Mouse (Mus musculus) MEL (cell line): Measurements from ENCODE around the gene AC170998.1. TPM values are rescaled to one million over a fixed set of nuclear protein-coding genes. Genes with fewer than 3 reads are reported as not detected.
A peak's percentile ranks its signal among the peaks of the same experiment; 100 is the strongest.

Experiments used
- DNase-seq: peaks from one replicate; pipeline ENCODE4 v3.0.0; 2011; ENCODE audit warnings: low read depth, low spot score
- H3K27ac ChIP-seq: 2 replicates; pipeline ENCODE4 v1.5.1; 2012; ENCODE audit warnings: low read depth, mild to moderate bottlenecking, control low read depth, low read length, moderate library complexity; ENCODE audit not compliant: control insufficient read depth
- H3K27me3 ChIP-seq, 2 experiments: fragments of 150-350 bp in 1 of 2; sonication (generic) in 1 of 2; 2 replicates each; pipeline ENCODE4 v1.6.1; 2012; ENCODE audit warnings: low read length in 2 of 2, mild to moderate bottlenecking in 2 of 2, improper control_type of control experiment in 1 of 2, moderate library complexity in 1 of 2; ENCODE audit not compliant: insufficient read depth in 2 of 2, control insufficient read depth in 1 of 2
- H3K36me3 ChIP-seq, 2 experiments: 2 replicates each; pipeline ENCODE4 v1.6.1; 2012 to 2014; ENCODE audit warnings: low read length in 2 of 2, improper control_type of control experiment in 1 of 2, inconsistent platforms in 1 of 2, mild to moderate bottlenecking in 1 of 2; ENCODE audit not compliant: insufficient read depth in 2 of 2, control insufficient read depth in 1 of 2
- H3K4me1 ChIP-seq, 2 experiments: fragments of 150-350 bp in 1 of 2; sonication (generic) in 1 of 2; 2 replicates each; pipeline ENCODE4 v1.6.1; 2012; ENCODE audit warnings: low read length in 2 of 2, improper control_type of control experiment in 1 of 2, mild to moderate bottlenecking in 1 of 2; ENCODE audit not compliant: insufficient read depth in 2 of 2, control insufficient read depth in 1 of 2
- H3K4me3 ChIP-seq, 2 experiments: fragments of 150-350 bp in 1 of 2; sonication (generic) in 1 of 2; 2 replicates each; pipeline ENCODE4 v1.5.1; 2012; ENCODE audit warnings: low read depth in 2 of 2, low read length in 2 of 2, mild to moderate bottlenecking in 2 of 2, moderate library complexity in 2 of 2, control low read depth in 1 of 2, improper control_type of control experiment in 1 of 2; ENCODE audit not compliant: control insufficient read depth in 1 of 2, insufficient read depth in 1 of 2
- H3K79me2 ChIP-seq: 2 replicates; pipeline ENCODE4 v1.6.1; 2012; ENCODE audit warnings: mild to moderate bottlenecking, low read length, moderate library complexity; ENCODE audit not compliant: control insufficient read depth, poor library complexity, insufficient read depth
- H3K9ac ChIP-seq: 2 replicates; pipeline ENCODE4 v1.6.1; 2012; ENCODE audit warnings: low read depth, mild to moderate bottlenecking, control low read depth, low read length, moderate library complexity; ENCODE audit not compliant: control insufficient read depth, poor library complexity, severe bottlenecking
- H3K9me3 ChIP-seq: fragments of 150-350 bp; sonication (generic); replicated peaks from 2 replicates; pipeline ENCODE4 v1.6.1; 2012; ENCODE audit warnings: mild to moderate bottlenecking, low read length, improper control_type of control experiment, moderate library complexity; ENCODE audit not compliant: insufficient read depth
- CHD1 ChIP-seq: IDR thresholded peaks from 2 replicates; pipeline ENCODE4 v1.6.1; 2012; ENCODE audit warnings: low read depth, mild to moderate bottlenecking, inconsistent platforms, low read length, improper control_type of control experiment
- CHD2 ChIP-seq: IDR thresholded peaks from 2 replicates; pipeline ENCODE4 v1.6.1; 2011; ENCODE audit warnings: low read length, improper control_type of control experiment
- CTCF ChIP-seq, 3 experiments: IDR thresholded peaks in 2 of 3; conservative IDR thresholded peaks in 1 of 3; 2 replicates each; pipeline ENCODE4 v1.5.1; 2011 to 2012; ENCODE audit warnings: low read length in 3 of 3, low read depth in 2 of 3, mild to moderate bottlenecking in 2 of 3, improper control_type of control experiment in 1 of 3, inconsistent platforms in 1 of 3, mixed read lengths in 1 of 3, moderate library complexity in 1 of 3; ENCODE audit not compliant: control insufficient read depth in 1 of 3, insufficient read depth in 1 of 3, poor library complexity in 1 of 3, severe bottlenecking in 1 of 3
- E2F4 ChIP-seq: IDR thresholded peaks from 2 replicates; pipeline ENCODE4 v1.6.1; 2011; ENCODE audit warnings: low read depth, low read length, improper control_type of control experiment, borderline replicate concordance
- EP300 ChIP-seq, 2 experiments: IDR thresholded peaks; 2 replicates each; pipeline ENCODE4 v1.6.1; 2011; ENCODE audit warnings: improper control_type of control experiment in 2 of 2, low read length in 2 of 2, low read depth in 1 of 2, mild to moderate bottlenecking in 1 of 2
- ETS1 ChIP-seq: IDR thresholded peaks from 2 replicates; pipeline ENCODE4 v1.6.1; 2012; ENCODE audit warnings: low read depth, mild to moderate bottlenecking, inconsistent platforms, low read length, improper control_type of control experiment, moderate library complexity
- GATA1 ChIP-seq: IDR thresholded peaks from 2 replicates; pipeline ENCODE4 v1.6.1; 2011; ENCODE audit warnings: low read depth, low read length, improper control_type of control experiment
- JUND ChIP-seq: IDR thresholded peaks from 2 replicates; pipeline ENCODE4 v1.6.1; 2011; ENCODE audit warnings: low read depth, mild to moderate bottlenecking, improper control_type of control experiment, low read length
- KAT2A ChIP-seq: conservative IDR thresholded peaks from 2 replicates; pipeline ENCODE4 v1.6.1; 2012; ENCODE audit warnings: low read depth, low read length, improper control_type of control experiment, inconsistent platforms
- MAFK ChIP-seq: IDR thresholded peaks from 2 replicates; pipeline ENCODE4 v1.6.1; 2011; ENCODE audit warnings: low read depth, mild to moderate bottlenecking, low read length, improper control_type of control experiment, borderline replicate concordance
- MAX ChIP-seq: IDR thresholded peaks from 2 replicates; pipeline ENCODE4 v1.6.1; 2011; ENCODE audit warnings: low read length, improper control_type of control experiment
- MAZ ChIP-seq: IDR thresholded peaks from 2 replicates; pipeline ENCODE4 v1.6.1; 2012; ENCODE audit warnings: low read depth, mild to moderate bottlenecking, inconsistent platforms, low read length, improper control_type of control experiment
- MEF2A ChIP-seq: IDR thresholded peaks from 2 replicates; pipeline ENCODE4 v1.6.1; 2014; ENCODE audit warnings: low read depth, mild to moderate bottlenecking, inconsistent platforms, low read length, improper control_type of control experiment; ENCODE audit not compliant: poor library complexity, insufficient replicate concordance, severe bottlenecking; ENCODE audit errors: extremely low read depth
- MYB ChIP-seq: IDR thresholded peaks from 2 replicates; pipeline ENCODE4 v1.6.1; 2011; ENCODE audit warnings: mild to moderate bottlenecking, low read depth, low read length, improper control_type of control experiment
- NELFE ChIP-seq: IDR thresholded peaks from 2 replicates; pipeline ENCODE4 v1.6.1; 2011; ENCODE audit warnings: low read depth, low read length, improper control_type of control experiment
- NRF1 ChIP-seq: IDR thresholded peaks from 2 replicates; pipeline ENCODE4 v1.6.1; 2014; ENCODE audit warnings: low read depth, mild to moderate bottlenecking, inconsistent platforms, low read length, improper control_type of control experiment, moderate library complexity; ENCODE audit not compliant: poor library complexity, insufficient read depth, severe bottlenecking
- POLR2A ChIP-seq, 2 experiments: IDR thresholded peaks; 2 replicates each; pipeline ENCODE4 v1.6.1; 2011 to 2012; ENCODE audit warnings: low read length in 2 of 2, mild to moderate bottlenecking in 2 of 2, control low read depth in 1 of 2, improper control_type of control experiment in 1 of 2, low read depth in 1 of 2, moderate library complexity in 1 of 2; ENCODE audit not compliant: control insufficient read depth in 1 of 2, insufficient read depth in 1 of 2, poor library complexity in 1 of 2
- POLR2AphosphoS2 ChIP-seq: IDR thresholded peaks from 2 replicates; pipeline ENCODE4 v1.6.1; 2011; ENCODE audit warnings: low read length, improper control_type of control experiment
- POLR2AphosphoS5 ChIP-seq: IDR thresholded peaks from 2 replicates; pipeline ENCODE4 v1.6.1; 2012; ENCODE audit warnings: low read depth, borderline replicate concordance, mild to moderate bottlenecking, inconsistent platforms, low read length, moderate library complexity, mixed read lengths
- RAD21 ChIP-seq: IDR thresholded peaks from 2 replicates; pipeline ENCODE4 v1.6.1; 2011; ENCODE audit warnings: mild to moderate bottlenecking, low read depth, low read length, improper control_type of control experiment
- SIN3A ChIP-seq: IDR thresholded peaks from 2 replicates; pipeline ENCODE4 v1.6.1; 2012; ENCODE audit warnings: low read length, improper control_type of control experiment, inconsistent platforms
- TAL1 ChIP-seq: IDR thresholded peaks from 2 replicates; pipeline ENCODE4 v1.6.1; 2012; ENCODE audit warnings: mild to moderate bottlenecking, inconsistent platforms, low read length, moderate library complexity, mixed read lengths
- TBP ChIP-seq: IDR thresholded peaks from 2 replicates; pipeline ENCODE4 v1.8.0; 2011; ENCODE audit warnings: low read depth, low read length, improper control_type of control experiment
- TCF12 ChIP-seq: IDR thresholded peaks from 2 replicates; pipeline ENCODE4 v1.6.1; 2014; ENCODE audit warnings: low read depth, mild to moderate bottlenecking, inconsistent platforms, low read length, improper control_type of control experiment, moderate library complexity
- USF2 ChIP-seq, 2 experiments: IDR thresholded peaks; 2 replicates each; pipeline ENCODE4 v1.6.1; 2011 to 2012; ENCODE audit warnings: improper control_type of control experiment in 2 of 2, low read length in 2 of 2, borderline replicate concordance in 1 of 2, inconsistent platforms in 1 of 2, low read depth in 1 of 2, mild to moderate bottlenecking in 1 of 2; ENCODE audit not compliant: insufficient read depth in 1 of 2
- ZC3H11A ChIP-seq: IDR thresholded peaks from 2 replicates; pipeline ENCODE4 v1.6.1; 2012; ENCODE audit warnings: low read depth, mild to moderate bottlenecking, inconsistent platforms, low read length, improper control_type of control experiment
- ZKSCAN1 ChIP-seq: IDR thresholded peaks from 2 replicates; pipeline ENCODE4 v1.6.1; 2012; ENCODE audit warnings: low read depth, mild to moderate bottlenecking, inconsistent platforms, low read length, improper control_type of control experiment, moderate library complexity
- ZMIZ1 ChIP-seq: IDR thresholded peaks from 2 replicates; pipeline ENCODE4 v1.6.1; 2012; ENCODE audit warnings: low read depth, mild to moderate bottlenecking, inconsistent platforms, low read length, improper control_type of control experiment, moderate library complexity
- ZNF384 ChIP-seq: IDR thresholded peaks from 2 replicates; pipeline ENCODE4 v1.6.1; 2012; ENCODE audit warnings: low read depth, mild to moderate bottlenecking, inconsistent platforms, low read length, improper control_type of control experiment
- polyA plus RNA-seq, 2 experiments: library from polyadenylated mRNA; stranded (reverse) in 1 of 2; unstranded in 1 of 2; fragments of >175 nt in 1 of 2; fragments of >200 nt in 1 of 2; gene quantifications; 2 replicates each; pipeline versions ENCODE4 v1.2.1 to v1.2.4; 2012; ENCODE audit warnings: low replicate concordance in 2 of 2, low read depth in 1 of 2; ENCODE audit not compliant: insufficient read length in 2 of 2, insufficient read depth in 1 of 2, missing spikeins in 1 of 2
- total RNA-seq: library from RNA; depleted of rRNA; stranded (reverse); fragments of 300-350 nt; gene quantifications from 2 replicates; pipeline ENCODE4 v1.2.3, GENCODE M21; 2012

AC170998.1 gene
- total and polyA plus RNA-seq, 3 experiments: 0.42 TPM; not detected in 1

- Histone ChIP-seq H3K9ac (peak overlapping the region; percentile 40; the same call in 1 of the 2 replicates), H3K9me3 (no peaks in the 10 kb centered on the region), H3K36me3 (peaks cover 3 to 84% of the 10 kb centered on the region in 2 experiments), H3K27ac (peak overlapping the region; percentile 75), H3K79me2 (peaks cover 80% of the 10 kb centered on the region), H3K4me1 (peaks cover 17 to 50% of the 10 kb centered on the region in 2 experiments), H3K27me3 (no peaks in the 10 kb centered on the region), H3K4me3 (no peak overlapping the region)
- no peak for DNase-seq
- TF ChIP-seq GATA1: peak; percentile 54
- no peak for TF ChIP-seq CTCF (IDR thresholded peaks at IDR 0.05 in 2 of 3, conservative IDR thresholded peaks at IDR 0.05 in 1 of 3; ENCODE audit: control insufficient read depth in 1 of 3, insufficient read depth in 1 of 3, low read depth in 2 of 3, low read length in 3 of 3, poor library complexity in 1 of 3, severe bottlenecking in 1 of 3)
- TF ChIP-seq ZNF384: 0 out of 2 replicates have a peak, but pooled peaks have one; percentile 5
- 0 out of 4 replicates have a peak, but pooled peaks of 1 of the 2 experiments have one; percentile 14 for TF ChIP-seq EP300 (IDR thresholded peaks at IDR 0.05; ENCODE audit: low read depth in 1 of 2, low read length in 2 of 2)
These were observed 29.2 kb upstream of the AC170998.1 start for GRCm38 (mm10) chr17:28696641-28697040.

GRCm38 (mm10) chr17:28697290-28698195 lies 28.3 kb upstream of the AC170998.1 start:
- H3K4me3 ChIP-seq: no peak overlapping the region
- H3K79me2 ChIP-seq: peaks cover 76% of the 10 kb centered on the region
- H3K27ac ChIP-seq: peak overlapping the region; percentile 75
- no peaks in the 10 kb centered on the region for H3K9me3 ChIP-seq
- no peaks in the 10 kb centered on the region for H3K27me3 ChIP-seq
- H3K36me3 ChIP-seq: peaks cover 3 to 91% of the 10 kb centered on the region in 2 experiments
- peak overlapping the region; percentile 26; the same call in 1 of the 2 replicates for H3K9ac ChIP-seq
- DNase-seq: peak; percentile 93
- H3K4me1 ChIP-seq: peaks cover 17 to 57% of the 10 kb centered on the region in 2 experiments
- TF ChIP-seq ETS1: peak; percentile 96
- peak; percentile 96 for TF ChIP-seq JUND
- TF ChIP-seq E2F4: no peak
- no peak; a peak in 1 of 4 replicates for TF ChIP-seq POLR2A (IDR thresholded peaks at IDR 0.05; ENCODE audit: control insufficient read depth in 1 of 2, insufficient read depth in 1 of 2, low read depth in 1 of 2, low read length in 2 of 2, poor library complexity in 1 of 2)
- TF ChIP-seq MAX: peak; percentile 74
- no peak for TF ChIP-seq KAT2A
- TF ChIP-seq TCF12: peak; percentile 96
- no peak for TF ChIP-seq RAD21
- TF ChIP-seq POLR2AphosphoS2: peak; percentile 70; the same call in 1 of the 2 replicates
- no peak; the same call in 1 of the 2 replicates for TF ChIP-seq TBP
- TF ChIP-seq GATA1: peak; percentile 94
- TF ChIP-seq CHD2: no peak; the same call in 1 of the 2 replicates
- peak; percentile 93 for TF ChIP-seq TAL1
- TF ChIP-seq ZMIZ1: no peak
- TF ChIP-seq ZNF384: no peak
- TF ChIP-seq MAZ: no peak
- TF ChIP-seq POLR2AphosphoS5: no peak
- TF ChIP-seq MEF2A: no peak
- peak; percentile 41; the same call in 1 of the 2 replicates for TF ChIP-seq MAFK
- no peak for TF ChIP-seq USF2 (IDR thresholded peaks at IDR 0.05; ENCODE audit: borderline replicate concordance in 1 of 2, insufficient read depth in 1 of 2, low read depth in 1 of 2, low read length in 2 of 2)
- TF ChIP-seq MYB: peak; percentile 65; the same call in 1 of the 2 replicates
- TF ChIP-seq NELFE: no peak
- no peak for TF ChIP-seq NRF1
- TF ChIP-seq SIN3A: peak; percentile 99
- no peak for TF ChIP-seq CHD1
- TF ChIP-seq ZC3H11A: no peak
- TF ChIP-seq ZKSCAN1: no peak
